Mouse (Mus musculus): ENCODE measurements around the gene Prss41. TPM values are rescaled to one million over a fixed set of nuclear protein-coding genes. Genes with fewer than 3 reads are reported as not detected.

Prss41 gene
- total RNA-seq, 2 experiments from 2014 or later = 1.6 to 2.1 TPM

DNA sequence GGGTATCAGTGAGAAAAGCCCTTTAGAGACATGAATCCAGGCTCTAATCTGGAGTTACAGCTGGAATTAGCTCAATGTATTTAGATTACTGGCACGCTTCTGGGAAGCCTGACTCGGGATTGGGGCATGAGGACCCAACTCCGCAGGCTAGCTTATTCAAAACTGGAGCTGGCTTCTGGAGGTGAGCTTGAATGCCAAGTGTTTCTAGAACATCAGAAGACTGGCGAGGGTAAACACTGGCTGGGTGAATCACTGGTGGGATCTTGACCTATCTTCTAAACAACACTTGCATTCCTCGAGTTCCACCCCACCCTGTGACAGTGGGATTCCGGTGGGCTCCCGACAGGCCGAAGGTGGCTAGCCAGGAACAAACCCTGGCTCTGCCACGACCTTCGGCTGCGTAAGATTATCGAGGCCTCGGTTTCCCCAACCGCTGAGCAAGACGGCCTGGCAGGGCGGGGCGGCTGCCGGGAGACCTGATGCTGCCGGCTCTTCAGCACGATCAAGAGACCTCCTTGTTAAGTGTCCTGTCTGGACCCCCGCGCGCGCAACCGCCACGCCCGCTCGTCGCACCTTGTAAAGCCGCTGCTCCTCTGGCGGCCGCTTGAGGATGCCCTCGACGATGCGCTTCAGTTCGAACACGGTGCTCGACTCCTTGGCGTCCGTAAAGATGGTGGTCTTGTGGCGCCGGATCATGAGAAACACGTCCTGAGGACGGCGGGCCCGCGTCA is 15.5 kb downstream of the Prss41 start:
- peak; percentile 50 to 54 for DNase-seq (ENCODE audit: low spot score in 2 of 2)

DNA sequence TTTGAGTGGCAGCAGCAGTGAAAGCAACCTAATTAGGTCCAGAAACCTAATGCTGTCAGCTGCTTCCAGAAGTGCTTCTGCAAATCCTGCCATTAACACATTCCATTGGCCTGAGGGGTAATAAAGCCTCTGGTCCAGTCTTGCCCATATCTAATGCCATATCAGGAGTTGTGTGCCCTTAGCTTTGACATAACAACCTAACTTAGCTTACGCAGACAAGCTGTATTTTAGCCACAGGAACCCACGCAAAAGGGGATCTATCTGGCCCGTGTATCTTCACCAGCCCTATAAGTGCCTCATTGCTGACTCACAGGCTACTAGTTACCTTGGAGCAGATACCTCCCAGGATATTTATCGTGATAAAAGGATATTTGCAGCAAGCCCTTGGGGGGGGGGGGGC is 18.4 kb downstream of the Prss41 start:
- no peak for DNase-seq (ENCODE audit: low spot score in 2 of 2)

DNA sequence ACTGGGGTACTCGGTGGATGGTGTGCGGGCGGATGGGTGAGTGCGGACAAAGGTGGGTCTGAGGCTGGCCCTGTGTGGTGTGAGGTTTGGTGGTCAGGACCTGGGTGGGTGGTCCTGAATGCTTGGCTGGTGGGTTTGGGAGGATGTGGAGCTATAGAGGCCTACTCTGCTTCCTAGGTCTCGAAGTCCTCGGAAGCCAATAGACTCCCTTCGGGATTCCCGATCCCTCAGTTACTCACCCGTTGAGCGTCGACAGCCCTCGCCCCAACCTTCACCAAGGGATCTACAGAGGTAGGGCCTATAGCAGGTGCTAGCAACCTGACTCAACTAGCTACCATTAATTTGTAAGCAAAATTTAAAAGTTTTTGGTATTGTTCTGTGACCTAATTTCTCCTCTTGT is 20.4 kb downstream of the Prss41 start:
- DNase-seq (ENCODE audit: low spot score in 2 of 2) = no peak

DNA sequence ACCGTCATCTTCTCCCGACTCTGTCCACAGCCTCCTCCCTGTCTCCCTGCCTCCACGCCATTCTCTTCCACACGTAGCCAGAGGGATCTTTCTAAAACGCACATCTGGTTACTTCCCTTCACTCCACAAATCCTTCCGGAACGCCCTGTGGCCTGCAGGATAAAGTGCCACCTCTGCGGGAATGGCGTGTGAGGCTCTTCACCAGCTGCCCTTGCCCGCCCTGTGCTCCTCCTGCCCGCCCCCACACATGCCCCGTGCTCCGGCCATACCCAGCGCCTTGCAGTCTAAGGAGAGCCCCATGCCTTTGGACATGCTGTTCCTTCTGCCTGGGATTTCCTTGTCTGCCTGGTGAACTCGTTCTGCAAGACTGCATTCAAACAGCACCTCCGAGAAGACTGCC is 21.0 kb downstream of the Prss41 start:
- no peak for DNase-seq (ENCODE audit: low spot score in 2 of 2)

DNA sequence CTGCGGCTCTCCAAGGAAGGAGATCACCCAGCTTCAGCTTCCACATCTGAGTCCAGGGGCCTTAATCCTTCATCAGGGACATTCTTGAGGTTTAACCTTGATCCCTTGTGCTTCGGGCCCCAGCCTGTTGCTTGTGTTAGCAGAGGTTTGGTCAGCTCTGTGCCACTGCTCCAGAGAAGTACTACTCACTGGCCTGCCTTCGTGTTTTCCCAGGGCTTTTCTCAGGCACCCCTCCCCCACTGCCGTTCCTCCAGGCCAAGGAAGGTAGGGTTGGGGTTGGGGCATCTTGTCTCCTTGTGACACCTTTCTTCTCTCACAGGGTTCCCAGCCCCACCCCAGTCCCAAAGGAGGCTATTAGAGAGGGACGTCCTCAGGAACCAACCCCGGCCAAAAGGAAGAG is 21.9 kb downstream of the Prss41 start:
- no peak for DNase-seq (ENCODE audit: low spot score in 2 of 2)

DNA sequence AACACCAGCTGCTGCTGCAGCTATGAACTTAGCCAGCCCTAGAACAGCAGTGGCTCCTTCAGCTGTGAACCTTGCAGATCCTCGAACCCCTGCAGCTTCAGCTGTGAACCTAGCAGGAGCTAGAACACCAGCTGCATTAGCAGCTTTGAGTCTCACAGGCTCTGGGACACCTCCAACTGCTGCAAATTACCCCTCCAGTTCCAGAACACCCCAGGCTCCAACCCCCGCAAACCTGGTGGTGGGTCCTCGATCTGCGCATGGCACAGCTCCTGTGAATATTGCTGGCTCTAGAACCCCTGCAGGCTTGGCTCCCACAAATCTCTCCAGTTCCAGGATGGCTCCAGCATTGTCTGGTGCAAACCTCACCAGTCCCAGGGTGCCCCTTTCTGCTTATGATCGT is 23.2 kb downstream of the Prss41 start:
- DNase-seq (ENCODE audit: low spot score in 2 of 2) = no peak

DNA sequence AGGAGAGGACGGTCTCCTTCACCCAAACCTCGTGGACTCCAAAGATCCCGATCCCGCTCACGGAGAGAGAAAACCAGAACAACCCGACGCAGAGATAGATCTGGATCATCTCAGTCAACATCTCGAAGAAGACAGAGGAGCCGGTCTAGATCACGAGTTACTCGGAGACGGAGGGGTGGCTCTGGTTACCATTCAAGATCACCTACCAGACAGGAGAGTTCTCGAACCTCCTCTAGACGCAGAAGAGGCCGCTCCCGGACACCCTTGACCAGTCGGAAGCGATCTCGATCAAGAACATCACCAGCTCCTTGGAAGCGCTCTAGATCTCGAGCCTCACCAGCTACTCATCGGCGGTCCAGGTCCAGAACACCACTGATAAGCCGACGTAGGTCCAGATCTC is 24.7 kb downstream of the Prss41 start:
- no peak for DNase-seq (ENCODE audit: low spot score in 2 of 2)

DNA sequence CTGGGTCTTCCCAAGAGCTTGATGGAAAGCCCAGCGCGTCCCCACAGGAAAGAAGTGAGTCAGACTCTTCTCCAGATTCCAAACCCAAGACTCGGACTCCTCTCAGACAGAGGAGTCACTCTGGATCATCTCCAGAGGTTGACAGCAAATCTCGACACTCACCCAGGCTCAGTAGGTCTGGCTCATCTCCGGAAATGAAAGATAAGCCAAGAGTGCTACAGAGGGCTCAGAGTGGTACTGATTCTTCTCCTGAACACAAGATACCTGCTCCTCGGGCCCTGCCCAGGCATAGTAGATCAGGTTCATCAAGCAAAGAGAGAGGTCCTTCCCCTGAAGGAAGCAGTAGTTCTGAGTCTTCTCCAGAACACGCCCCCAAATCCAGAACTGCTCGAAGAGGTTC is 25.4 kb downstream of the Prss41 start:
- no peak for DNase-seq (ENCODE audit: low spot score in 2 of 2)

DNA sequence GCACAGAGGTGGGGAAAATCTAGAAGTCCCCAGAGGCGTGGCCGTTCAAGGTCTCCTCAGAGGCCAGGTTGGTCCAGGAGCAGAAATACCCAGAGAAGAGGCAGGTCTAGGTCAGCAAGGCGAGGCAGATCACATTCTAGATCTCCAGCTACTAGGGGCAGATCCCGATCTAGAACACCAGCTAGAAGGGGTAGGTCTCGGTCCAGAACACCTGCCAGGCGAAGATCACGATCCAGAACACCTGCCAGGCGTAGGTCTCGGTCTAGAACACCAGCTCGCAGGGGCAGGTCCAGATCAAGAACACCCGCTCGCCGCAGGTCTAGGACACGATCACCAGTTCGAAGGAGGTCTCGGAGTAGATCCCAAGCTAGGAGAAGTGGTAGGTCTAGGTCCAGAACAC is 28.3 kb downstream of the Prss41 start:
- no peak for DNase-seq (ENCODE audit: low spot score in 2 of 2)

DNA sequence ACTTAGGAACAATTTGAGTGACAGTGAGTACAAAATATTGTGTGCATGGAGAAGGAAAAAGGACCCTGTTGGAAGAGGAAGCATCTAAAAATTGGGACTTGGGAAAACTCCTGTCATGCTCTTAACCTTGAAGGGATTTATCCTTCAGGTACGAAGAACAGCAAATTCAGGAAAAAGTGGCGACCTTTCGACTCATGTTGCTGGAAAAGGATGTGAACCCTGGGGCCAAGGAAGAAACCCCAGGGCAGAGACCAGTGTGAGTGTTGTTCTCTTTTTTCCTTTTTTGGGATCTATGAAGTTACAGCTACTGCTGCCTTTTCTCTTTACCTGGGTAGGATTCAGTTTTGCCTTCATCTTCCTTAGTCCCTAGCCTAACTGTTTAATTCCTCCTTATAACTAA is 36.1 kb downstream of the Prss41 start:
- no peak for DNase-seq (ENCODE audit: low spot score in 2 of 2)

DNA sequence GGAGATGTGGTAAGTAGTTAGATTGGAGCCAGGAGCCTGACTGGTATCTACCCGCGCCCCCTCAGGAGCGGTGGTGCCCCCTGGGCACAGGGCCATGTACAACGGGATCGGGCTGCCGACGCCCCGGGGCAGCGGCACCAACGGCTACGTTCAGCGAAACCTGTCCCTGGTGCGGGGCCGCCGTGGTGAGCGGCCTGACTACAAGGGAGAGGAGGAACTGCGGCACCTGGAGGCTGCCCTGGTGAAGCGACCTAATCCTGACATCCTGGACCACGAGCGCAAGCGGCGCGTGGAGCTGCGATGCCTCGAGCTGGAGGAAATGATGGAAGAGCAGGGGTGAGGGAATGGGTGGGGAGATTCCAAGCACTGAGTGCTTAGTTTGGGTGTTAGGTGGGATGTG is 37.1 kb downstream of the Prss41 start:
- peak in 1 of 2 experiments; percentile 34 for DNase-seq (ENCODE audit: low spot score in 2 of 2)

DNA sequence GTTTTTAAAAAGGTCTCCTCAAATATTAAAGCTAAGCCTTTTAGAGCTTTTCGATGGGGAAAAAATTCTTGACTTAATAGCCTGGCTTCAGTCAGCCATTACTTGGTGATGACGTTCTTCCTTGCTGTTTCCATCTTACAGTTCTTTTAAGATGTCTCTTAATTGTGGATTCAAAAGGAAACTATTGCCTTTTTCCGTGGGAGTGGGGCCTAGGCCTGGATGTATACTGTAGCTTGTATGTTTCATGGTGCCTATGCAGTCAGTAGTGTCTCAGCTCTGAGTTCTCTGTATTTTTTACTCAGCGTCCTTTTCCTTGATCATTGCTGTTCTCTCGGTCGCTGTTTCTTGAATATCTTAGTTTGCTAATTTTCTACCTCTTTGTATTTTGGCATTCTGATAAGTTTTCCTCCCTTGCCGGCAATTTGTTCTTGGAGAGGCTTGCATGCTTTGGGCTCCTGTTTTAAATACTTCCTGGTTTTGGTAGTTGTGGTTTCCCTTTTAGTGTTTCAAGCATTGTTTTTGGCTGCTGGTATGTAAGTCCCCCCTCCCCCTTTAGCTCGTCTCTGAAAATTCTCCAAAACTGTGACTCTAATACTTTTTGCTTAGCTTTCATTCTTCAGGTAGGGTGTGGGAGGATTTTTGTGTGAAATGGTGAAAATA is 39.4 kb downstream of the Prss41 start:
- no peak for DNase-seq (ENCODE audit: low spot score in 2 of 2)

DNA sequence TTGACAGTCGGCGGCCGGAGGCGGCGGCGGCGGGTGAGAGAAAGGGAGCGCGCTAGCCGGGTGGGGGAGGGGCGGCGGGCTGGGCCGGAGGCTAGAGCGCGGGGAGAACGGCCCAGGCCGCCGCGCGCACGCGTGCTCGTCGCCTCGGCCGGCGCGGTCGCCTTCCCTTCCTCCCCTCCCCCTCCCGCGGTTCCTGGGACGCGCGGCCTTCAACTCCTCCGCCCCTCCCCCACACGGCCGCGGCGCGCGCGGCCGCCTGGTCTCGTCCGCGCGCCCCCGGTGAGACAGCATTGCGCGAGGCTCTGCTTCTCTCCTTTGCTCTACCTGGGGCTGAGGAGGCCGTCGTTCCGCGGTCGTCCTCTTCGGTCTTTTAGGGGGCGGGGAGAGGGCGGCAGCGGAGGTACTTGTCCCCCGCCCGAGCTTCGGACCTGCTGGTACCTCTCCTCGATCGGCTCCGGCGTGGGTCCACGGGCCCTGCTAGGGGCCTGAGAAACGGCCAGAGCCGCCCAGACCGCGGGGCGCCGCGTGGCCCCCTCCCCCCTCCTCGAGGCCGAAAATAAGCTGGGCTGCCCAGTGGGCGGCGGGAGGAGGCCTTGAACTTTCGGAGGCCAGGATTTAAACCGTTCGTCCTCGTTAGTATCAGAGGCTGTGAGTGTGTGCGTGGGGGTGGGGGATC is 40.5 kb downstream of the Prss41 start:
- DNase-seq (ENCODE audit: low spot score in 2 of 2) = peak; percentile 68 to 71

DNA sequence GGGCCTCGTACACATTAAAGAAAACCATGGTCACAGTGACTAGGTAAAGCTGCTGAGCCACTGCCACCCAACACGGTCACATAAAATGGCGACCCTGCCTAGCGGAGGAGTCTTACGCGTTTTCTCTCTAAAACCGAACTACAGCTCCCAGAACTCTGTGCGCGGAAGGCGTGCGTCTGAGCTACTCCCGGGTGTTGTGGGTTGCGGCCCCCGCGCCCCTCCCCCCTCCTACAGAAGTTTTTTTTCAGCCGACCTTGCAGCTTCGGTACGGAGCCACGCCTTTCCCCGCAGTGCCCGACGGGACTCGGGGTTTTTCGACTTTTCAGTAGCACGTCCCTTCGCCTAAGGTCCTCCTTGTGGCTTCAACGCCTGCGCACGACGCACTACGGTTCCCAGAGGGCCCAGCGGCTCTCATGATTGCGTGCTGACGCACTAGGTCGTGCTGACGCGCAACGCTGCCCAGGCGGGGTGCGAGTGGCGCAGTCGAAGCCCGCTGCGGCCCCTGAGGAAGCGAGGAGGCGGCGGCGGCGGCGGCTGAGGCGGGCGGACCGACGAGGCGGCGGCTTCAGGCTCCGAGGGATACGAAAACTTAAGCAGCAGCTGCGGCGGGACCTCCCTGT is 41.1 kb downstream of the Prss41 start:
- DNase-seq (ENCODE audit: low spot score in 2 of 2) = peak; percentile 98 to 99

DNA sequence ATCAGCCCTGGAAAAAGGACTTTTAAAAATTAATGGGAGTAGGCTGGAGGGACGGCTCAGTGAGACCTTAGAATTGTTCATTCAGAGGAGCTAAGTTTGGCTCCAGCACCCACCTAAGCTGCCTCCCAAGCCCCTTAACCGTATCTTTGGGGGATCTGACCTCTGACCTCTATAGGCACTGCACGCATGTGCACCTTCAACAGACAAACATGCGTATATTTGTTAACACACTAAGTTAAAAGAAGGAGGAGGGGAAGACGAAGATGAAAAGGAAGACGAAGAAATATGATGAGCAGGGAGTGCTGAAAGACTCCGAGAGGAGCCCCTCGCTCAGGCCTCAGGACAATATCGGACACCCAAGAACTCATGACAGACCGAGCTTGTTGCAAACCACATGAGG is 42.3 kb downstream of the Prss41 start:
- no peak for DNase-seq (ENCODE audit: low spot score in 2 of 2)

DNA sequence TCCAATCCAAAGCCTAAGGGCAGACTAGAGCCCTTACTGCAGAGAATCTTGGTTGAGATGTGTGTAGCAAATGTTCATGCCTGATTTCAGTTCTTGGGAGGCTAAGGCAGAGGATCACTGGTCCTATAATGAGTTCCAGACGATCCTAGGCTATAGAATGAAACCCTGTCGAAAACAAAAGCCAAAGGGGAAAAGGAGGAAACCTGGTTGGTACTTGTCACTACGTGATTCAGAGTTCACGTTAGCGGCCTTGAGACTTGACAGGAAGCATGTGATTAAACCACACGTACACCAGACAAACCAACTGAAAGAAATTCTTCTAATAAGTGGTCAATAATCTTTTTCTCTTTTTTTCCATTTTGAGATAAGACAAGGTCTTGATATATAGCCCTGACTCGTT is 46.7 kb downstream of the Prss41 start:
- DNase-seq (ENCODE audit: low spot score in 2 of 2) = no peak

DNA sequence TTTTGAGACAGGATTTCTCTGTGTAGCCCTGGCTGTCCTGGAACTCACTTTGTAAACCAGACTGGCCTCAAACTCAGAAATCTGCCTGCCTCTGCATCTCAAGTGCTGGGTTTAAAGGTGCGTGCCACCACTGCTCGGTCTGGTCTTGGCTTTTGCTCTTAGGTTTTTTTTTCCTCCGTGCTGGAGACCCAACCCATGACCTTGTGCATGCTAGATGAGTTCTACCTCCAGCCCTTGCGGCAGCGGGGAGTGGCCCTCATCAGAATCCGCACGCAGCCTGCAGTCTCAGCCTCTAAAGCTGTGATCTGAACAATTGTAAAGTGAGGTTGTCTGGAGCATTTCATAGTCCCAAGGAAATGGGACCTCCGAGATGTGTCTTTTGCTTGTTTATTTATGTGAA is 48.6 kb downstream of the Prss41 start:
- no peak for DNase-seq (ENCODE audit: low spot score in 2 of 2)

DNA sequence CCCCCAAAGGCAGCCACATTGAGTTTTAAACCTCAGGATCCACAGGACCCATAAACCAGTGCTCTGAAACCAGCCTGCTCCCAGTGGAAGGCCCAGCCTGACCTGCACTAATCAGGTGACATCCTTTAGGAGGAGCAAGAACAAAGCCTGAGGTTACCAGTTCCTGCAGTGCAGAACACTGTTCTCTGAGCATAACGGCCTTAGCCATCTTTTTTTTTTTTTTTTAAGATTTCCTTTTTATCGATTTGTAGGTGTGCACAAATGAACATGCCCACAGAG is 53.0 kb downstream of the Prss41 start:
- peak in 1 of 2 experiments; percentile 25 for DNase-seq (ENCODE audit: low spot score in 2 of 2)

DNA sequence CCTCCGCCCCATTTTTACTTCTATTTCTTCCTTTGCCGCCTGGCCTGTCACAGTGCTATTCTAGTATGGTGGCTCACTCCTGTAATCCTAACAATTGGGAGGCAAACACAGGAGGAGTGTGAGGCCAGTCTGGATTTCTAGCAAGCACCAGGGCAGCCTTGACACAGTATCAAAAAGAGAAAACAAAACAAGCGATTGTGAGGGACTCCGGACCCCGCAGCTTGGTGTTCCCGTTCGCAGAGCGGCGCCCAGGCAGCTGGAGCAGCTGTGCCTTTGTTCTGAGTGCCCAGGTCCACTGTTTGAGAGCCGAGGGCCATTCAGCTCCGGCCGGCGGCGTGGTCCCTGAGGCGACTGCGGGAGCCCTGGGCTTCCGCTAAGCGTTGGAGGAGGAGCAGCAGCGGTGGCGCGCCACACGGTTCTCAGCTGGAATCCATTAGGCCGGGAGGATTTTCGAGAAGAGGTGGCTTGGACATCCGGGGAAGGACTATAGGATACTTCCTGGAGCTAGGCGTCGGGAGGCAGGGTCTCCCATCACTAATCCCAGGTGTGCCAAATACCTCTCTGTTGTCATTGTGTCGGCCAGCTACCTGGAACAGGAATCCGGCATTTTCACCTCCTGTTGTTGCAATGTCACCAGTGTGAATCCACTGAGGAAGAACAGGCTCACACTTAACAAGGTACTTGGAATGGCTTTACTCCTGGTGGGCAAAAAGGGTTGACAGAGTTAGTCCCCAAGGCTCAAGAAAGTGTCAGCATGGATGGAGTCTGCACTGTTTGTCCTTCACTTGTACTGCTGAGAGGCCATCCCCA is 53.5 kb downstream of the Prss41 start, which contains the start of gene Srrm2:
Gene Srrm2, plus strand, starts transcription at position 264 of the 810 bp plus-strand sequence.
- peak; percentile 53 to 59 for DNase-seq (ENCODE audit: low spot score in 2 of 2)

DNA sequence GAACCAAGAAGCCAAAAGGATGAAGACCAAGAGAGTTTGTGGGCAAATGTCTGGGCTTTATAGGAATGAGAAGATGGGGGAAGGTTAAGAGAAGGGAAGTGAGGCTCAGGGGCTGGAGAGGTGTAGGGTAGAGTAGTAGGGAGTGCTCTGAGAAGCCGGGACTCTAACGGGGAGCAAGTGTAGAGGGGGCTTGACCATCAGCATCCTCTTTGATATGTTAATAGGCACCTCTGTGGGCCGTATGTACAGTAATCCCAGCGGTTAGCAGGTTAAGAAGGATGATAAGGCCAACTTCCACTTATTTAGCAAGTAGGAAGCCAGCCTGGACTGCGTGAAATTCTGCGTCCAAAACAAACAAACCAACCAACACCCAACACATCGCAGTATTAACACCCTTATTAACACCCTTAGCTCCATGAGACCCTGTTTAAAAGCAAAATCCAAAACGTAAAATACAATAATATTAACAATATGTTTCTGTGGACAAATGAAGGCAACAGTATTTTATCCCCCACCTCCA is 54.2 kb downstream of the Prss41 start:
- DNase-seq (ENCODE audit: low spot score in 2 of 2) = no peak

DNA sequence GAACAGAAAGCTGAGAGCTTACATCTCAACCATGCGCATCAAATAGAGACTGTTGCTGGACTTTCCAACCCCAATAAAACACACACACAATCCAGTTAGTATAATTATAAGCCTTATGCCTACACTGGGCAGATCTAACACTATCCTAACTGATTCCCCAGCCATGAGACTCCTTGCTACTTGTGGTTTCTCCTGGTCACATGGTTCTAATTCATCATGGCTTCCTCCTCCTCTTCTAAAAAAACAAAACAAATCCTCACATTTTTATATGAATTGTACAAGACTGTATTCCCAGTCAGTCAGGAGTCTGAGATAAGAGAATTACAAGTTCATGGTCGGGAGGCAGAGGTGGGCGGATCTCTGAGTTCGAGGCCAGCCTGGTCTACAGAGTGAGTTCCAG is 55.0 kb downstream of the Prss41 start:
- no peak for DNase-seq (ENCODE audit: low spot score in 2 of 2)
